Mouse (Mus musculus): ENCODE measurements around the gene Prpsap1. TPM values are rescaled to one million over a fixed set of nuclear protein-coding genes. Genes with fewer than 3 reads are reported as not detected.
A peak's percentile ranks its signal among the peaks of the same experiment; 100 is the strongest.
"Not testable (repeated sequence)": the region's sequence is repeated elsewhere in the genome, so short reads cannot be mapped to it uniquely, and the experiment has no call there.

The Prpsap1 gene
- polyA plus RNA-seq, 1 experiment = 235 TPM

GRCm38 (mm10) chr11:116521143-116521542, 27.1 kb upstream of the Prpsap1 start:
- 58% methylated on average over 3 of the region's 3 CpGs for WGBS
- DNase-seq (ENCODE audit: low read depth, low spot score) = no peak

GRCm38 (mm10) chr11:116518482-116518881, 24.5 kb upstream of the Prpsap1 start:
- WGBS = 64% methylated on average over 8 of the region's 8 CpGs
- no peak for DNase-seq (ENCODE audit: low read depth, low spot score)

- DNase-seq (ENCODE audit: low read depth, low spot score) = no peak
- 46% methylated on average over 24 of the region's 24 CpGs for WGBS
These were observed 21.5 kb upstream of the Prpsap1 start for GRCm38 (mm10) chr11:116515330-116516020.

- 36% methylated on average over 4 of the region's 4 CpGs for WGBS
- DNase-seq (ENCODE audit: low read depth, low spot score) = no peak
These were observed 19.6 kb upstream of the Prpsap1 start for GRCm38 (mm10) chr11:116513531-116514038.

GRCm38 (mm10) chr11:116512987-116513386, 19.0 kb upstream of the Prpsap1 start:
- DNase-seq (ENCODE audit: low read depth, low spot score) = no peak
- 77% methylated on average over 6 of the region's 6 CpGs for WGBS

- WGBS = 94% methylated on average over 7 of the region's 7 CpGs
These were observed 18.2 kb upstream of the Prpsap1 start for GRCm38 (mm10) chr11:116512154-116512553.

GRCm38 (mm10) chr11:116511301-116511868, 17.4 kb upstream of the Prpsap1 start:
- 57% methylated on average over 7 of the region's 7 CpGs for WGBS
- no peak for DNase-seq (ENCODE audit: low read depth, low spot score)

More at GRCm38 (mm10) chr11:116512154-116512553, 18.2 kb upstream of the Prpsap1 start:
- no peak for DNase-seq (ENCODE audit: low read depth, low spot score)

- DNase-seq (ENCODE audit: low read depth, low spot score) = no peak
- 69% methylated on average over 2 of the region's 2 CpGs for WGBS
These were observed 14.7 kb upstream of the Prpsap1 start for GRCm38 (mm10) chr11:116508689-116509088.

GRCm38 (mm10) chr11:116506151-116506875, 12.3 kb upstream of the Prpsap1 start:
- DNase-seq (ENCODE audit: low read depth, low spot score) = no peak
- 67% methylated on average over 17 of the region's 17 CpGs for WGBS

GRCm38 (mm10) chr11:116505573-116505972, 11.6 kb upstream of the Prpsap1 start:
- no peak for DNase-seq (ENCODE audit: low read depth, low spot score)
- 77% methylated on average over 5 of the region's 5 CpGs for WGBS

- 88% methylated on average over 17 of the region's 17 CpGs for WGBS
- DNase-seq (ENCODE audit: low read depth, low spot score) = no peak
These were observed 10.5 kb upstream of the Prpsap1 start for GRCm38 (mm10) chr11:116504516-116504915.

- 17% methylated on average over 7 of the region's 7 CpGs for WGBS
- DNase-seq (ENCODE audit: low read depth, low spot score) = no peak
These were observed 7.2 kb upstream of the Prpsap1 start for GRCm38 (mm10) chr11:116501005-116501746.

GRCm38 (mm10) chr11:116499018-116499417, 5.0 kb upstream of the Prpsap1 start:
- whole genome bisulfite sequencing = 52% methylated on average over 6 of the region's 6 CpGs
- no peak for DNase-seq (ENCODE audit: low read depth, low spot score)

- WGBS = 31% methylated on average over 34 of the region's 34 CpGs
- DNase-seq (ENCODE audit: low read depth, low spot score) = no peak
These were observed 4.6 kb upstream of the Prpsap1 start for GRCm38 (mm10) chr11:116498596-116498995.

GRCm38 (mm10) chr11:116497313-116497712, 3.3 kb upstream of the Prpsap1 start:
- DNase-seq (ENCODE audit: low read depth, low spot score) = no peak
- WGBS = 84% methylated on average over 4 of the region's 4 CpGs

GRCm38 (mm10) chr11:116494474-116495174, 622 bp upstream of the Prpsap1 start:
- WGBS = 22% methylated on average over 13 of the region's 13 CpGs

GRCm38 (mm10) chr11:116493191-116493590, 811 bp downstream of the Prpsap1 start:
- DNase-seq (ENCODE audit: low read depth, low spot score) = peak; percentile 67
- 23% methylated on average over 5 of the region's 5 CpGs for WGBS

More at GRCm38 (mm10) chr11:116494474-116495174, 622 bp upstream of the Prpsap1 start:
- no peak for DNase-seq (ENCODE audit: low read depth, low spot score)

GRCm38 (mm10) chr11:116492507-116492906, 1.5 kb downstream of the Prpsap1 start:
- DNase-seq (ENCODE audit: low read depth, low spot score) = not testable (repeated sequence)
- WGBS = 94% methylated on average over 1 of the region's 1 CpGs

- no peak for DNase-seq (ENCODE audit: low read depth, low spot score)
- 61% methylated on average over 6 of the region's 6 CpGs for WGBS
These were observed 2.7 kb downstream of the Prpsap1 start for GRCm38 (mm10) chr11:116491338-116491737.
